ENCODE assay signal across 20 mouse cellular contexts in the genomic region with DNA sequence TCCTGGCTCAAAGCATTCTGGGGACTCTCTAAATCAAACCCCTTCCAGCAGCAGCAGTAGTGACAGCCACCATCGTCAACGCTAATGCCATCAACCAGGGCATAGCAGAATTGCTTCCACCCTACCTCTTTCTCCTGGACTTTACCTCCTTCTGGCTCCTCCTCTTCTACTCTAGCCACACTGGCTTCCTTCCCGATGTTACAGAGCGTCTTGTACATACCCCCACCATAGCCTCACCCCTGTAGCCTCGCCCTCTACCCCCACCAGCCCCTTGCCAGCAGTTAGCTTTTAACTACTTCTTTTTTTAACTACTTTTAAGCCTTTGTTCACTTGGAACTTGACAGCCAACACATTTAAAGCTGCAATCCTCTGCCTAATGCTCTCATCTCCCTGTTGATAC. TPM values are rescaled to one million over a fixed set of nuclear protein-coding genes. Genes with fewer than 3 reads are reported as not detected.
"Had no signal": no experiment of that assay in that cellular context is flagged by ENCODE, and none has a peak within 500 bp of the region (broad histone marks: within the 10 kb centered on the region; RNA-seq: fewer than 3 reads in every experiment).

No protein-coding gene starts in this region.

- H3K4me1 ChIP-seq: intestine, embryonic 15.5 days had no signal

- ATAC-seq: hindbrain, postnatal 0 days; intestine, embryonic 15.5 days; lung, postnatal 0 days had no signal

- H3K27me3 ChIP-seq: intestine, embryonic 15.5 days; liver, embryonic 15.5 days; neural tube, embryonic 15.5 days had no signal

- H3K4me2 ChIP-seq: intestine, embryonic 15.5 days; limb, embryonic 12.5 days; liver, embryonic 15.5 days; neural tube, embryonic 15.5 days had no signal

- H3K27ac ChIP-seq: hindbrain, postnatal 0 days; intestine, embryonic 15.5 days; left cerebral cortex, adult 2 months; limb, embryonic 12.5 days; liver, embryonic 15.5 days; neural tube, embryonic 15.5 days had no signal

- H3K9ac ChIP-seq: intestine, embryonic 15.5 days; limb, embryonic 12.5 days; liver, embryonic 15.5 days; neural tube, embryonic 15.5 days had no signal

- DNase-seq: liver; lung, adult 2 months; lung, postnatal 36 days; midbrain, embryonic 14.5 days; right cerebral cortex, adult 18-20 months; right cerebral cortex, postnatal 25 days; thymus, adult 18-20 months; thymus, postnatal 14 days had no signal

- H3K36me3 ChIP-seq: intestine, embryonic 15.5 days; limb, embryonic 12.5 days; liver, embryonic 15.5 days; neural tube, embryonic 15.5 days had no signal

- H3K9me3 ChIP-seq: intestine, embryonic 15.5 days; limb, embryonic 12.5 days; liver, embryonic 15.5 days; neural tube, embryonic 15.5 days had no signal

- H3K4me3 ChIP-seq: intestine, embryonic 15.5 days; left cerebral cortex, adult 2 months; limb, embryonic 12.5 days; liver, embryonic 15.5 days; myocyte; neural tube, embryonic 15.5 days had no signal

RNA-seq across cellular contexts. Expression of gene Tmem247, which starts 17.3 kb away (rescaled TPM):
- polyA plus RNA-seq: hindbrain, postnatal 0 days; intestine, embryonic 15.5 days; limb, embryonic 12.5 days; liver, embryonic 15.5 days; lung, adult 2 months; lung, postnatal 0 days; midbrain, embryonic 14.5 days; myocyte; neural tube, embryonic 11.5 days; neural tube, embryonic 15.5 days; small intestine, adult 2 months; stomach, embryonic 16.5 days; urinary bladder, adult 2 months had no signal

RNA-seq across cellular contexts. Expression of gene Atp6v1e2, which starts 47.9 kb away (rescaled TPM):
- polyA plus RNA-seq: intestine, embryonic 15.5 days; limb, embryonic 12.5 days; liver, embryonic 15.5 days; lung, adult 2 months; lung, postnatal 0 days; midbrain, embryonic 14.5 days; myocyte; neural tube, embryonic 11.5 days; neural tube, embryonic 15.5 days; small intestine, adult 2 months; urinary bladder, adult 2 months had no signal
